19 mouse cellular contexts compared by ENCODE assay signal in genomic region chr16:74702067-74702466, GRCm38 (mm10).
"Had no signal": no experiment of that assay in that cellular context is flagged by ENCODE, and none has a peak within 500 bp of the region (broad histone marks: within the 10 kb centered on the region; RNA-seq: fewer than 3 reads in every experiment).

No protein-coding gene starts in this region.

- H3K4me2 ChIP-seq: liver, embryonic 11.5 days; lung, embryonic 14.5 days; midbrain, embryonic 12.5 days had no signal

- H3K4me3 ChIP-seq: layer of hippocampus, adult 2 months; midbrain, embryonic 12.5 days had no signal

- H3K9me3 ChIP-seq: midbrain, embryonic 12.5 days had no signal

- H3K27me3 ChIP-seq: midbrain, embryonic 12.5 days had no signal

- H3K4me1 ChIP-seq: midbrain, embryonic 12.5 days had no signal

- ATAC-seq: inflammation-experienced regulatory T-cells, adult 6 months; liver, postnatal 0 days; lung, postnatal 0 days had no signal

- H3K27ac ChIP-seq: layer of hippocampus, adult 2 months; liver, embryonic 14.5 days; macrophage; midbrain, embryonic 12.5 days; stomach, postnatal 0 days had no signal

- H3K9ac ChIP-seq: liver, embryonic 14.5 days; liver, postnatal 0 days; lung, embryonic 14.5 days; midbrain, embryonic 12.5 days had no signal

- H3K36me3 ChIP-seq: midbrain, embryonic 12.5 days had no signal

- DNase-seq: kidney, adult 11 months; kidney, adult 9 months; layer of hippocampus, adult 9-11 months; liver, postnatal 0 days; lung, embryonic 14.5 days; right cerebral cortex, adult 18-20 months; right cerebral cortex, postnatal 14 days; right cerebral cortex, postnatal 4 days; thymus, adult 2 months; thymus, postnatal 14 days; thymus, postnatal 4 days had no signal
